Mouse (Mus musculus): ENCODE data around the gene Tex48. TPM values are rescaled to one million over a fixed set of nuclear protein-coding genes. Genes with fewer than 3 reads are reported as not detected.

The Tex48 gene
- polyA plus RNA-seq, 1 experiment from 2014 or later = not detected

DNA sequence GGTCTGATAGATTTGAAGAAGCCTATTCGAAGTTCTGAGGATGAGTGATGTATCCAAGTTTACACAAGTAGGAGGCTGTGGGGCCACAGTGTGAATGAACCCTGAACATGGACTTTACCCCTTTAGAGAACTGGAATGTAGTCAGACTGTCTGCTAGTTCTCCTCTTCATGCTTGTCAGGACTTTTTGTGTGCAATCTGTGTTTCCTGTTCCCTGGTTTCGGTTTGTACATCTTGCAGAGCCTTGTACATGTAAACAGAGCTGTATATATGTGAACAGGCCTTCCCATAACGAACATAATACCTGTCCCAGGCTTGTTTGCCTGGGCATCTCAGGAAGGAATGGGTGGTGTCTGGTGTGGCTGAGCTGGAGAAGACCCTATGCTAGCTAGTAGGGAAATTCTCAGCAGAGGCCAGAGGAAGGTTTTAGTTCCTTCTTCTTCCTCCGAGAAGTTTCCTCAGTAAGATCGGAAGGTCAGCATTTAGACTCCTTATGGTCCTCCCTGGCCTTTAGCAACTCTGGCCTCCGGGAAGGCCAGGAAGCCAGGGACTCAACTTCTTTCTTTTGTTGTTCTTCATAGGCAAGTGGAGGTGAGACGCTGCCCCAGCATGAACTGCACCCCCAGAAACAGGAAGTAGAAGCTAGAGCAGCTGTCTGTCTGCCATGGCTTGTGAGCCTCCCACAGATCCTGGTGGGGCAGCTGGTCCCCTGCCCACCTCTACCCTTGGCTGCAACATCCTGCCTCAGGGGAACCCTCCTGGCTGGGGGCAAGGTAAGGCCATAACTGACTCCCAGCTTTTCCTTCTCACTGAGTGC lies 60.2 kb downstream of the Tex48 start:
- Histone ChIP-seq H3K4me2 (ENCODE audit: low read depth, low read length) (peak overlapping the region; percentile 42), H3K27me3 (replicated peaks; ENCODE audit: control insufficient read depth, insufficient read depth, low read length) (no peaks in the 10 kb centered on the region), H3K36me3 (ENCODE audit: control insufficient read depth, insufficient read depth, low read length) (0 out of 2 replicates have a peak, but pooled peaks cover 3% of the 10 kb centered on the region), H3K27ac (ENCODE audit: low read length) (peak overlapping the region; percentile 88), H3K9me3 (ENCODE audit: control insufficient read depth, low read length) (no peaks in the 10 kb centered on the region), H3K4me1 (ENCODE audit: control insufficient read depth, insufficient read depth, low read length) (peaks cover 42% of the 10 kb centered on the region), H3K9ac (ENCODE audit: low read depth, low read length) (peak overlapping the region; percentile 23), H3K4me3 (ENCODE audit: low read length) (peak overlapping the region; percentile 17; the same call in 1 of the 2 replicates)
- ATAC-seq = peak; percentile 64
- 51% methylated on average over 7 of the region's 7 CpGs for WGBS

DNA sequence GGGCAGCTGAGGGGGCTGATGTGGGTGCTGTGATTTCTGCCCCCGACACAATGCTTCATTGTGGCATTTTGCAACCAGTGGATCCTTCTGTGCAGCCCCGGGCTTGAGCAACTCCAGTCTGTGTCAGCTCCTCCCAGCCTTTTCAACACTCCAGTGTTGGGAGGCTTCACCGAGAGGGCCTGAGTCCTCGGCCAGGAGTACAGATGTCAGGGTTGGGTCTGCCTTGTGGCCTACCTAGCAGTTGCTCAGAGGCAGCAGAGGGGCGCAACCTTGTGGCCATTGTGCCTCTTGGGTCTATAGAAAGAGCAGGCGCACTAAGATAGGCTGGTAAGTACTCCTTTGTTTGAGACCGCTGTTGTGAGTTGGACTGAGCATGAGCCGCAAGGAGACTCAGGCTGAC lies 62.1 kb downstream of the Tex48 start:
- H3K4me3 ChIP-seq (ENCODE audit: low read length) = no peak overlapping the region
- 60% methylated on average over 8 of the region's 8 CpGs for WGBS
- no peaks in the 10 kb centered on the region for H3K27me3 ChIP-seq (replicated peaks; ENCODE audit: control insufficient read depth, insufficient read depth, low read length)
- H3K4me1 ChIP-seq (ENCODE audit: control insufficient read depth, insufficient read depth, low read length) = peaks cover 44% of the 10 kb centered on the region
- no peaks in the 10 kb centered on the region for H3K36me3 ChIP-seq (ENCODE audit: control insufficient read depth, insufficient read depth, low read length)
- ATAC-seq = peak; percentile 12; the same call in 1 of the 2 replicates
- no peaks in the 10 kb centered on the region for H3K9me3 ChIP-seq (ENCODE audit: control insufficient read depth, low read length)
- H3K27ac ChIP-seq (ENCODE audit: low read length) = peak overlapping the region; percentile 88
- peak overlapping the region; percentile 56 for H3K4me2 ChIP-seq (ENCODE audit: low read depth, low read length)
- H3K9ac ChIP-seq (ENCODE audit: low read depth, low read length) = peak overlapping the region; percentile 83

DNA sequence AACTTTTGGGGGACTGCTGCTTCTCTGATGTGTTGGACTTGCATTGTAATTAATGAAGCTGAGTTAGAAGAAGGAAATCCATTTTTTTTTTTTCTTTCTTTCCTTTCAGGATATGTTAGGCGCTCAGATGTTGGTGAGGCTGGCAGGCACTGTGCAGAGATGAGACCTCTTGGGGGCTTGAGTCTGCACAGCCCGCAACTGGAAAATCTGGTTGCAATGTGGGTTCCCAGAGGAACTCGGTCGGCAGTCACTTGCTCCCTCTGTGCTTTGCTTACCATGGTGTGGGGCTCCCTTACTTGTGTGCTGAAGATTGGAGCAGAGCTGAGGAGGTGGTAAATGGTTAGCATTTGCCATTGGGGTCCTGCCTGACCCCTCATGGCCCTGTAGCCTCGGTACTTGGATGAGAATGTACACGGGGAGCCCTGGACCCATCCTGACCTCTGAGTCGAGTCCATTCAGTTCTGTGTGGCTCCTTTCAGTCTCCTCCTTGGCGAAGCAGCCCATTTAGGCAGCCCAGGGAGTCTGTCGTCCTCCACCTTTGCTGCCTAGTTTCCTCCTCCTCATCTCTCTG lies 63.0 kb downstream of the Tex48 start:
- no peaks in the 10 kb centered on the region for H3K36me3 ChIP-seq (ENCODE audit: control insufficient read depth, insufficient read depth, low read length)
- peak overlapping the region; percentile 58 for H3K4me3 ChIP-seq (ENCODE audit: low read length)
- peak overlapping the region; percentile 88 for H3K27ac ChIP-seq (ENCODE audit: low read length)
- peaks cover 44% of the 10 kb centered on the region for H3K4me1 ChIP-seq (ENCODE audit: control insufficient read depth, insufficient read depth, low read length)
- H3K4me2 ChIP-seq (ENCODE audit: low read depth, low read length) = peak overlapping the region; percentile 56
- no peak for ATAC-seq
- WGBS = 31% methylated on average over 9 of the region's 9 CpGs
- H3K9me3 ChIP-seq (ENCODE audit: control insufficient read depth, low read length) = no peaks in the 10 kb centered on the region
- no peaks in the 10 kb centered on the region for H3K27me3 ChIP-seq (replicated peaks; ENCODE audit: control insufficient read depth, insufficient read depth, low read length)
- peak overlapping the region; percentile 83 for H3K9ac ChIP-seq (ENCODE audit: low read depth, low read length)

DNA sequence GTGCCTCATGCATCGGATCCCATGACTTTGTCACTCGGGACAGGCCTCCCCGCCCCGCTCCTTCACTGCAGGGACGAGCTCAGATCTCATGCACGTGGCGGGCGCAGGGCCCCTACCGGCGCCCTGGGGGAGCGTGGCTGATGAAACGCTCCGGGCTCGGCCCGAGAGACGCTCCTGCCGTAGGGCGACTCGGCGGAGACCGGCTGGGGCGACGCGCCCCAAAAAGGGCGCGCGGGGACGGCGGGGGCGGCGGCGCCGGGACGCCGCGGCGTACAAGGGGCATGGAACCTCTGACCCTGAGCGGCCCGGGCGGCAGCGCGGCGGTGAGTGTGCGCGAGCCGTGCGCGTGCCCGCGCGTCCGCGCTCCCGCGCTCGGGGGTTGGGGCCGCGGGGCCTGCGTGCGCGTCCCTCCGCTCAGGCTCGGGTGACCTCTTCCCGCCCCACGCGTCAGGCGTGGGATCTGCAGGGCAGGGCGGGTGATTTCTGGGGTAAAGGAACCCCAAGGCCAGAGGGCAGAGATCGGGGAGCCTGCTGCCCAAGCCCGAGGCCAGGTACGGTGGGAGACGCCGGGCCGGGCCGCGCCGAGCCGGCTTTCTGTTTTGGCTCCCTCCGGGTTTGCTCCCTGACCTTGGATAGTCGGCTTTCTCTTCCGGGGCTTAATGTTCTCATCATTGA lies 63.7 kb downstream of the Tex48 start, which contains the start of gene Tmem268:
TSS of gene Tmem268 (plus strand) at position 375 of the 675 bp plus-strand sequence.
- no peaks in the 10 kb centered on the region for H3K27me3 ChIP-seq (replicated peaks; ENCODE audit: control insufficient read depth, insufficient read depth, low read length)
- H3K9ac ChIP-seq (ENCODE audit: low read depth, low read length) = peak within 1 kb of the TSS; percentile 83
- no peaks in the 10 kb centered on the region for H3K9me3 ChIP-seq (ENCODE audit: control insufficient read depth, low read length)
- ATAC-seq = peak; percentile 78
- under 1% methylated on average over 80 of the region's 81 CpGs for WGBS
- peak within 1 kb of the TSS; percentile 88 for H3K27ac ChIP-seq (ENCODE audit: low read length)
- H3K4me3 ChIP-seq (ENCODE audit: low read length) = peak within 1 kb of the TSS; percentile 58
- peak within 1 kb of the TSS; percentile 56 for H3K4me2 ChIP-seq (ENCODE audit: low read depth, low read length)
- H3K4me1 ChIP-seq (ENCODE audit: control insufficient read depth, insufficient read depth, low read length) = peaks cover 44% of the 10 kb centered on the region
- H3K36me3 ChIP-seq (ENCODE audit: control insufficient read depth, insufficient read depth, low read length) = no peaks in the 10 kb centered on the region

DNA sequence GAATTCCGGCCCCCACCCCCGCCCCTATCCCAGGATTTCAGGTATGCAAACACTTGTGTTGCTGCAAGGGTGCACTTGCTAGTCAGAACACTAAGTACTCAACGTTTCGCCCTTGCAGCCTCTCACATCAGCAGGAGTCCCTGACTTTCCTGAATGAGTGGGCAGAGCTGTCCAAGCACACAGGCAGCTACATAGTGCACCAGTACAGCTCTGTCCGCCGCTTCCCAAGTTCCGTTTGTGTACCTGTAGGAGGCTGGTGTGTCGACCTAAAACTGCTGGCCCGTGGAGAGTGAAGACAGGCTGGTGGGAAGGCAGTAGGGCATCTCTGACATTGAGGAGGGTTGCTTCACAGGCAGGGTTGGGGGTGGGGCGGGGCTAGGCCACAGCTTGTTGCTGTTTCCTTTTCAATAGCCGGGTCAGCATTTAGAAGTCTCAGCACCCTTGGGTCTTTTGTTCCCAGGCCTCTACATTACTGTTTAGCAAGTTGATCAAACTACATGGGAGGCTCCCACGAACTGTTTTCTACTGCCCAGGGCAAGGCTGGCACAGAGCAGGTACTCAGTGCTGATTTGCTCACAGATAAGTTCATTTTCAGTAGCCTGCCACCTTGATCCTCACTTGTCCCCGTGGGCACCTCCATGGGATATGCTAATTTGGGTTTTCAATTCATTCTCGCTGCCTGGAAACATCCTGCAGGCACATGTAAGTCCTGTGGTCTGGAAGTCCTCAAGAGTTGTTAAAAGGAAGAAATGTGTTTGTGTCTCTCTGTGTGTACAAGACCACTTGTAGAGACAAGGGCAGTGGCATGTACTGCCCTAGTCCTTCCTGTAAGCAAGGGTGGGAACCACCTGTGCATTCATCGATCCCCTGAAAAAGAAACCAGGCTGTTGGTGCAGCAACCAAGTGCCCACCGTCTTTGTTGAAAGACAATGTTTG lies 64.8 kb downstream of the Tex48 start:
- ATAC-seq = no peak
- no peaks in the 10 kb centered on the region for H3K27me3 ChIP-seq (replicated peaks; ENCODE audit: control insufficient read depth, insufficient read depth, low read length)
- peak overlapping the region; percentile 56 for H3K4me2 ChIP-seq (ENCODE audit: low read depth, low read length)
- 0 out of 2 replicates have a peak, but pooled peaks cover 7% of the 10 kb centered on the region for H3K36me3 ChIP-seq (ENCODE audit: control insufficient read depth, insufficient read depth, low read length)
- no peaks in the 10 kb centered on the region for H3K9me3 ChIP-seq (ENCODE audit: control insufficient read depth, low read length)
- H3K27ac ChIP-seq (ENCODE audit: low read length) = peak overlapping the region; percentile 39
- peak overlapping the region; percentile 83; the same call in 1 of the 2 replicates for H3K9ac ChIP-seq (ENCODE audit: low read depth, low read length)
- H3K4me3 ChIP-seq (ENCODE audit: low read length) = no peak overlapping the region
- peaks cover 42% of the 10 kb centered on the region for H3K4me1 ChIP-seq (ENCODE audit: control insufficient read depth, insufficient read depth, low read length)
- WGBS = 31% methylated on average over 16 of the region's 16 CpGs

Other genes with a start within 250 kb of the Tex48 start
- gene Akna, start 219.1 kb downstream of the Tex48 start, polyA plus RNA-seq (2015; fragmentation: Nextera tagmentation; extraction: Ambion mirVana) = 5.3 and 5.4 TPM in 2 replicates
- gene Whrn, start 126.4 kb downstream of the Tex48 start, polyA plus RNA-seq (2015; fragmentation: Nextera tagmentation; extraction: Ambion mirVana) = 2.9 and 3.0 TPM in 2 replicates
- 335 TPM in 2 replicates for gene Atp6v1g1, start 77.7 kb downstream of the Tex48 start, polyA plus RNA-seq (2015; fragmentation: Nextera tagmentation; extraction: Ambion mirVana)
- 15.9 and 18.6 TPM in 2 replicates for gene Tmem268, start 63.6 kb downstream of the Tex48 start, polyA plus RNA-seq (2015; fragmentation: Nextera tagmentation; extraction: Ambion mirVana)
- gene Gm11213, start 17.2 kb downstream of the Tex48 start, polyA plus RNA-seq (2015; fragmentation: Nextera tagmentation; extraction: Ambion mirVana) = not detected in 2 replicates
- not detected in 2 replicates for gene Gm11214, start 41.0 kb upstream of the Tex48 start, polyA plus RNA-seq (2015; fragmentation: Nextera tagmentation; extraction: Ambion mirVana)
- gene Tnfsf15, start 122.7 kb upstream of the Tex48 start, polyA plus RNA-seq (2015; fragmentation: Nextera tagmentation; extraction: Ambion mirVana) = 0.16 and 0.18 TPM in 2 replicates
- gene Tnfsf8, start 238.9 kb upstream of the Tex48 start, polyA plus RNA-seq (2015; fragmentation: Nextera tagmentation; extraction: Ambion mirVana) = 0.04 TPM in 2 replicates

All from intestine, embryonic 16.5 days (tissue).